Mouse (Mus musculus) testis, adult 2 months (tissue): ENCODE measurements at regions not wholly inside any gene's neighbourhood (a gene's known extent, or its start where the extent isn't known, plus 50 kb on each side); places are given as distances from the start of the nearest gene placed in this dataset.

ENCODE experiments used
- H3K27ac ChIP-seq: fragments of 200-500 bp; 2 replicates; pipeline ENCODE4 v1.5.1; 2012; ENCODE audit warnings: low read depth, low read length; ENCODE audit not compliant: control insufficient read depth, insufficient read depth
- H3K27me3 ChIP-seq: fragments of 200-500 bp; 2 replicates; pipeline ENCODE4 v1.6.1; 2012; ENCODE audit warnings: mild to moderate bottlenecking, low read length, moderate library complexity; ENCODE audit not compliant: control insufficient read depth, insufficient read depth
- H3K36me3 ChIP-seq: fragments of 200-500 bp; 2 replicates; pipeline ENCODE4 v1.6.1; 2012; ENCODE audit warnings: mild to moderate bottlenecking, low read length; ENCODE audit not compliant: control insufficient read depth, insufficient read depth
- H3K4me1 ChIP-seq: fragments of 200-500 bp; 2 replicates; pipeline ENCODE4 v1.6.1; 2012; ENCODE audit warnings: low read length; ENCODE audit not compliant: control insufficient read depth, insufficient read depth
- H3K4me3 ChIP-seq: fragments of 200-500 bp; 2 replicates; pipeline ENCODE4 v1.5.1; 2012; ENCODE audit warnings: low read depth, mild to moderate bottlenecking, low read length, moderate library complexity, mixed read lengths; ENCODE audit not compliant: control insufficient read depth
- CTCF ChIP-seq: fragments of 200-500 bp; IDR thresholded peaks from 2 replicates; pipeline ENCODE4 v1.5.1; 2012; ENCODE audit warnings: low read depth, mild to moderate bottlenecking, inconsistent platforms, low read length, moderate library complexity; ENCODE audit not compliant: control insufficient read depth, insufficient read depth, insufficient replicate concordance
- POLR2A ChIP-seq: fragments of 200-500 bp; IDR thresholded peaks from 2 replicates; pipeline ENCODE4 v1.6.1; 2012; ENCODE audit warnings: low read depth, mild to moderate bottlenecking, inconsistent platforms, low read length, moderate library complexity; ENCODE audit not compliant: control insufficient read depth

DNA sequence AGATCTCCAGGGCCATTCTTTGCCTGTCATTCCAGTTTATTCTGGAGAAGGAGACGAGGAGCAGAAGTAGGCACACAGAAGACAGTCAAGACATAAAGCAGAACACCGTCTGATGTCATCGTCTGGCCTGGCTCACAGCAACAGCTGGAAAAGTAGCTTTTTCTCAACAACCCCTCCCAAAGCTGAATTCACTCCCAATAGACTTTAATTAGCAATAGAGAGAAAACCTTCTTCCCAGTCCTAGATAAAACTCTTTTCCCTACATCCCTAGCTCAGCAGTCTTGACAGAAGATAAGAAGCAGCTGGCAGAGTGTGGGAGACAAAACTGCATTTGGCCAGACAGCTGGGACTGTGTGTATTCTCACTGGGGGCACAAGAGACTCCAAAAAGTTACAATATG, 59.3 kb upstream of the C1qtnf7 start:
- TF ChIP-seq POLR2A, result no peak
- no peak for TF ChIP-seq CTCF
- H3K4me3 ChIP-seq, result no peak overlapping the region
- no peak overlapping the region for H3K27ac ChIP-seq
- H3K36me3 ChIP-seq, result no peaks in the 10 kb centered on the region
- no peaks in the 10 kb centered on the region for H3K4me1 ChIP-seq
- H3K27me3 ChIP-seq, result no peaks in the 10 kb centered on the region

DNA sequence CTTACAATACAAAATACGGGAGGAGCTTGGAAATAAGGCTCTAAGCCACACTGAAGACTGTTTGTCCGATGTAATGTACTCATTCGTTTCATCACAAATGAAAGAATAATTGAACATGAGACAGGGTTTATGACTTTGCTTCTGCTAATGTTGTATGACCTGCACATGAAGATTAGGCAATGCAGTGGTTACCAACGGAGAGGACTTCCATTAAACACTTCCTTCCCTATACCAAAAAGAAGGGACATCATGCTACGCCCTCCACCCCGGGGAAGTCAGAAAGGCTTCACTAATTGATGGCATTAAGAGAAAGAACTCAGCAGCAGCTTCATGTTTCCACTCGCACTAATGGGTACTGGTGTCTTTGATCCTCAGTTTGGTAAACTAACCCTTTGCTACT, 57.6 kb upstream of the C1qtnf7 start:
- TF ChIP-seq POLR2A (no peak), CTCF (no peak)
- no peaks in the 10 kb centered on the region for H3K4me1 ChIP-seq
- H3K27me3 ChIP-seq, result no peaks in the 10 kb centered on the region
- no peaks in the 10 kb centered on the region for H3K36me3 ChIP-seq
- H3K4me3 ChIP-seq, result no peak overlapping the region
- H3K27ac ChIP-seq, result no peak overlapping the region

DNA sequence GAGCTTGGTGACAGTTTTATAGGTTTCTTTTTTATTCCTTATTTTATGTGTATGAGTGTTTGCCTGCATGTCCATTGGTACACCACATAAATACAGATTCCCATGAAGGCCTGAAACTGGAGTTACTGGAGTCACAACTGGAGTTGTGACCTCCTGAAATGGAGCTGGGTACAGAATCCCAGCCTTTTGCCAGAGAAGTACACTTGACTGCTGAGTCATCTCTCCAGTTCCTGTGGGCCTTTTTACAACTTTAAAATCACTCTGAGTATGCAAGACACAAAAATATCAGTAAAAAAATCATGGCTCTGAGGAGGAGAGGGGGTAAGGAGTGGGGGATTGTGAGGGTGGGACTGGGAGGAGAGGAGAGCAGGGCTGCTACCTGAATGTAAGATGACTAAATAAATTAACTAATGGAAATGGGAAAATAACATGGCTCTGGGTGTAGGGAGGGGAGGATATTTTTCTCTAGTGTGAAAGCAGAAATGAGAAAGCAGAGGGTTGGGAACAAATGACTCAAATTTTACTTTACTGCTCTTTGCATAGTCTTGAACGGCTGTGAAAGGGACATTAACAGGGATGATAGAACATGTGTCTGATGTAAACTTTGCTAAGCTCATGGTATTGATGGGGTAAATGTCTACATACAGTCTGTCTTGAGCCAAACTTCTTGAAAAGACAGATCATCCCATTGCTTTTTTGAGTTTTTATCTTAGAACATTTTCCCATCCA, 53.2 kb upstream of the C1qtnf7 start:
- no peaks in the 10 kb centered on the region for H3K27me3 ChIP-seq
- no peaks in the 10 kb centered on the region for H3K4me1 ChIP-seq
- no peak overlapping the region for H3K27ac ChIP-seq
- H3K36me3 ChIP-seq, result no peaks in the 10 kb centered on the region
- TF ChIP-seq CTCF, result no peak
- no peak overlapping the region for H3K4me3 ChIP-seq
